Mouse (Mus musculus): ENCODE data around the gene Mfsd12.

The Mfsd12 gene

DNA sequence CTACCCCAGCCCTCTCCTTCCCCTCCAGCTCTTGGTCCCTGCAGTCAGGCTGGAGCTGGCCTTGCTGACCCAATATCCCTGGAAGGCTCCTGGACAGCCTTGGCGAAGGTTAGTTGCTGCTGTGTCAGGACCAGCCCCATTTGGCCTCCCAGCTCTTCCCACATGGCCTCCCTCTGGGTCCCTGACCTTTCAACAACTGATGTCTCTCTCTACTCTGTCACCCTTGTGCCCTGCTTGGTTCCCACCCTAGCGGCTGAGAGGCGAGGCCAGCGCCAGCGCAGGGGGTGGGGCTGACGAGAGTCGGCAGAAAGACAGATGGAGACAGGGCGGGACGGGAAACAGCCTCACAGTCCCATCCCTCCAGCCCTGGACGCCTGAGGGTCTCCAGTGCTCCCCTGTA is 28.9 kb upstream of the Mfsd12 start, which contains the start of gene Tbxa2r:
Gene Tbxa2r (plus strand): TSS at position 346 of the 400 bp plus-strand sequence.
- no peak for DNase-seq (ENCODE audit: extremely low spot score, low read depth, low spot score)

DNA sequence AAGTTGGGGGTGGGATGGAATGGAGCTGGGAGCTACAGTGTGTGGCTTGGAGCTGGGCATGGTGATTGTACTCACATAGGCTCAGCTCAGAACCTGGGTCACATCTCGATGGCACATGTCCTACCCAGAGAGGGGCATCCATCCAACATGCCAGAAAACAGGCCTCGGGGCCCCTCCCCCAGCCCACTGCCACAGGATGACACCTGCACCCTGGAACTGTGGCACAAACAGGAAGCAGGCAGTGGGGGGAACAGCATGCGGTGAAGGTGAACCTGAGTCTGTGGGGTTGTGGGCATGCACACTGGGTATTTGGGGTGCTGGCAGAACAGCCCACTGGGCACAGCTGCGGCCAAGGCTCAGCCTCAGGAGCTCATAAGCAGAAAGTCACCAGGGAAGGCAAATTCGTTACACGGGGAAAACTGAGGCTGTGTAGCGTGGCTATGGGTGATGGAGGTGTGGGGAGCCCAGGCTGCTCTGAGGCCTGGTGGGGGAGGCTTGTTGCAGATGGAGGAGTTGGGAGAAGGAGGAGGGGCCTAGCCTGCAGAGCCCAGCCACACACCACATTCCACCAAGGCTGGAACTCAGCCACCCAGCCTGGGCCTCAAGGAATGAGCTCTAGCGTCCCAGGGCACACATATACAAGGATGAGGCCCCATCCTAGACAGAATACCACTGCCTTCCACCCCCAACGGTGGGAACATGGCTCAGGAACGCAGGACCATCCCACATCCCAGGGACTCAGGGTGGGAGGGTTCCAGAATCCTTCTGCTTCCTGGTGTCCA is 27.9 kb upstream of the Mfsd12 start:
- no peak for DNase-seq (ENCODE audit: extremely low spot score, low read depth, low spot score)

- no peak for DNase-seq (ENCODE audit: extremely low spot score, low read depth, low spot score)
These were observed 27.3 kb upstream of the Mfsd12 start for GRCm38 (mm10) chr10:81330007-81330406.

GRCm38 (mm10) chr10:81332277-81332676 is 25.0 kb upstream of the Mfsd12 start:
- no peak for DNase-seq (ENCODE audit: extremely low spot score, low read depth, low spot score)

GRCm38 (mm10) chr10:81334324-81334723 is 23.0 kb upstream of the Mfsd12 start:
- DNase-seq (ENCODE audit: extremely low spot score, low read depth, low spot score) = no peak

DNA sequence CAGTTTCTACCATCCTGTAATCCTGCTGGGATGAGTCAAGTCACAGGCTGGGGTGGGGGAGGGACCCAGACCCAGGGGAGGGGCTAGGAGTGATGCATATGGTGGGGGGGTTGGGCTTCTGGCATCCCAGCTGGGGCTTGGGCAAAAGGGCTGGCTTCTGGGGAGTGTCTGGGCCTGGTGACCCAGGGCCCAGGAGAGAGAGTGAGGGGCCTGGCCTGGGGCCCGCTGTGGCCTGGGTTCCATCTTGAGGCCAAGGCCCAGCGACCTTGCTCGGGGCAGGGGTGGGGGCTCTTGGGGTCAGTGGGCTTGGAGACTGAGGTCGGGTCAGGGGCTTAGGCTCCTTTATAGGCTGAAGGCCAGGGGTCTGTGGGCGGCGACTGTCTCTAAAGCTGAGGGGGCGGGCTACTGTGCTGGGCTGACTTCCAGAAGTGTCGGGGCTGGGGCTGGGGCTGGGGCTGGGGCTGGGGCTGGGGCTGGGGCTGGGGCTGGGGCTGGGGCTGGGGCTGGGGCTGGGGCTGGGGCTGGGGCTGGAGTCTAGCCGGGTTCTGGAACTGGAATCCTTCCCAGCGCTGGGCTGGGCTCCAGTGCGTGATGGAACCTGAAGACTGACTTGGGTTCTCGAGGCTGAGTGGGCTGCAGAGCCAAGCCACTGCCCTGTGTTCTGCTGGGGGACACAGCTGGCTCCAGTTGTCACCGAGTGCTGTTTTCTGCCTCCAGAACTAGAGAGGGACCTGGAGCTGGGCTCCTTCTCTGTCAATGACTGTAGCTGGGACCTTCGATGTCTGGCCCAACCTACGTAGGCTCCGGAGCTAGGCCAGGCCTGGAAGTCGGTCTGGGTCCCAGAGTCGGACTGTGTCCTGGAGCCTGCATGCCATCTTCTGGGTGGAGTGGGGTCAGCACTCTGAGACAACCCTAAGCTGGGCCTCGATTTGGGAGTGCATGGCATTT is 21.6 kb upstream of the Mfsd12 start:
- no peak for DNase-seq (ENCODE audit: extremely low spot score, low read depth, low spot score)

GRCm38 (mm10) chr10:81336558-81336957 is 20.7 kb upstream of the Mfsd12 start:
- no peak for DNase-seq (ENCODE audit: extremely low spot score, low read depth, low spot score)

GRCm38 (mm10) chr10:81340551-81341332 is 16.5 kb upstream of the Mfsd12 start:
- no peak for DNase-seq (ENCODE audit: extremely low spot score, low read depth, low spot score)

- no peak for DNase-seq (ENCODE audit: extremely low spot score, low read depth, low spot score)
These were observed 15.8 kb upstream of the Mfsd12 start for GRCm38 (mm10) chr10:81341333-81341949.

GRCm38 (mm10) chr10:81342686-81343505 is 14.4 kb upstream of the Mfsd12 start, which contains the start of gene Gipc3:
TSS of gene Gipc3 (minus strand) at chr10:81343266.
- no peak for DNase-seq (ENCODE audit: extremely low spot score, low read depth, low spot score)

GRCm38 (mm10) chr10:81344421-81345161 is 12.7 kb upstream of the Mfsd12 start:
- no peak for DNase-seq (ENCODE audit: extremely low spot score, low read depth, low spot score)

DNA sequence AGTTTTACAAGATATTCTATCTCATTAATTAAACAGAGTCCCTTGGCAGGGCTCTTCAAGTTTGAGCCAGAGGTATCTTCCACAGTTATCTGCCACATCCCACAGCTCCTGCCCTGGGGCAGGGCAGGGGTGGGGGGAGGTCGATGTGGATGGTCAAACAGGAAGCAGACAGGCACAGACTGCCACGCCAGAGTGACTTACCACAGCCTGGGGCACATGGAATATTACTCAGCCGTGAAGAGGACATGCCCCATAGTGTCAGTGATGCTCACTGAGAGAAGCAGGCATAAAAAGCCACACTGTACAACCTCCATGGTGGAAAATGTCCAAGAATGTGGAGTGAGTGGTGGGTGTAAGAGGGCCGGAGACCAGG is 12.1 kb upstream of the Mfsd12 start:
- DNase-seq (ENCODE audit: extremely low spot score, low read depth, low spot score) = no peak

DNA sequence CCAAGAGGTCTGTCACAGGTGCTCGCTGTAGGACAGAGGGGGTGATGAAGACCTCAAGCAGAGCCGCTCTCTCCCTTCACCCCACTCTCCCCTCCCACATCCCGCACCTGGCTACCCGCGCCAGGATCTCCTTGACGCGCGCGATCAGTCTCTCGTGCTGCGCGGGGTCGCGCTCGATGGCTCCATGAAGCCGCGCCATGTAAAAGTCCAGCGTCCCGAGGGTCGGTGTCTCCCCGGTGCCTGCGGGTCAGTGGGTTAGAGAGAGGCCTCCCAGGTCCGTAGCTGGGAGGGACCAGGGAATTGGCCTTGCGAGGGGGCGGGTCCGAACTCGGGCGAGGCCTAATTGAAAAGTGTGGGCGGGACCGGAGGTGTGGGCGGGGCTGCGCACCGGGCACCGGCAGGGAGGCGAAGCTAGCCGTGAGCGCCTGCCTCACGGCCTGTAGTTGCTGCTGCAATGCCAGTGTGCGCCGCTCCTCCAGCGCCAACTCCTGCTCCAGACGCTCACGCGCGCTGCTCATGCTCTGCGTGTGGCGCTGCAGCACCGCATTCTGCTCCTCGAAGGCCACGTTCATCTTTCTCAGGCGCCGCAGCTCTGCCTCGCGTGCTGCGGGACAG is 10.7 kb upstream of the Mfsd12 start:
- DNase-seq (ENCODE audit: extremely low spot score, low read depth, low spot score) = no peak

DNA sequence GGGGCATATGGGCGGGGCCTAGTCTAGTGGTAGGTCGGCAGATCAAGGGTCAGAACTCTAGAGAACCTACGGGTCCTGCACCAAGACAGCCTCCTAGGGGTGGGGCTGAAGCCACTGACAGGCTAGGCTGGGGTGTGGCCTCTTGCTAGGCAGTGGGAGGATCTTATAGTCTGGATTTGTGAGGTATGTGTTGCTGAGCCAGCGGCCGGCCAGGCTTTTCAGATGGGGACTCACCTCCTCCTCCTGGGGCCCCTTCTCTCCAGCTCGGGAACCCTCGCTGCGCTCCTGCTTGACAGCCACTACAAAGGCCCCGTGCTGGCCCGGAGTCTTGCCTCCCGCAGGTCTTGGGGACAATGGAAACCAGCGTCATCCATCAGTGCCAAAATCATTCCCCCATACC is 8.1 kb upstream of the Mfsd12 start:
- no peak for DNase-seq (ENCODE audit: extremely low spot score, low read depth, low spot score)

GRCm38 (mm10) chr10:81349961-81350350 is 7.3 kb upstream of the Mfsd12 start:
- no peak for DNase-seq (ENCODE audit: extremely low spot score, low read depth, low spot score)

DNA sequence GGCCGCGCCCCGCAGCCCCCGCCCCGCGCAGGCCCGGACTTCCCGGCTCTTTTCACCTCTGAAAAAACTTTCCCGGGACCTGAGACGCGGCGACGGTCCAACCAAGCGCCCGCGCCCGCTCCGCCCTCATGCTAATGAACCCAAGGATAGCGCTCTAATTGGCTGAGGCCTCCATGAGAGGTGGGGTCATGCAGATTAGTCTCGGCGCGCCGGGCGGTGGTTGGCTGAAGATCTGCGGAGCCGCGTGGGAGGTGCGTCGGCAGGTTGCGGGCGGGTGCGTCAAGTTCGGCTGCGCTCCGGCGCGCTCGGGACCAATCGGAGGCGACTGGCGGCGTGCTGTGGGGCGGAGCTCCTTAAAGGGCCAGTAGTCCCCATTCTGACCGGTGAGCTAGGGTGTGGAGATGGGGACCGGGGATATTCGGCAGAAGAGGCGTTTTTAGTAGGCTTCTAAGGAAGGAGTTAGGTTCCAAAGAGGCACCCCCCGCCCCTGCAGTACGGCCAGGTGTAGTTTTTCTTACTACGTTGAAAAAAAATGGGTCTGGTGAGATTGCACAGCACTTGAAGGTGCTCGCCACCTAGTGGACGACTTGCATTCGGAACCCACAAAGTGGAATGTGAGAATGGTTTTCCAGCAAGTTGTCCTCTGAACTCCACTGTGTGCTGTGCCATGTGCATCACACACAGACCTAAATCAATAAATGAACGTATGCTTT is 6.8 kb upstream of the Mfsd12 start, which contains the start of gene Hmg20b:
Gene Hmg20b (minus strand): TSS at position 130 of the 713 bp plus-strand sequence.
- peak; percentile 89 for DNase-seq (ENCODE audit: extremely low spot score, low read depth, low spot score)

- DNase-seq (ENCODE audit: extremely low spot score, low read depth, low spot score) = no peak
These were observed 5.5 kb upstream of the Mfsd12 start for GRCm38 (mm10) chr10:81351678-81352291.
